Mouse (Mus musculus): ENCODE results near the gene Nrd1.

GRCm38 (mm10) chr4:109110978-109111377 lies 110.5 kb downstream of the Nrd1 start:
- TF ChIP-seq CTCF (IDR thresholded peaks at IDR 0.05; ENCODE audit: low read depth), result no peak
- TF ChIP-seq EP300 (IDR thresholded peaks at IDR 0.05; ENCODE audit: low read depth), result no peak
